Mouse (Mus musculus) thymus, postnatal 14 days (tissue): ENCODE results near the gene Serinc4.

ENCODE experiments used
- DNase-seq: peaks from one replicate; pipeline ENCODE4 v3.0.0; 2021

Serinc4 gene

DNA sequence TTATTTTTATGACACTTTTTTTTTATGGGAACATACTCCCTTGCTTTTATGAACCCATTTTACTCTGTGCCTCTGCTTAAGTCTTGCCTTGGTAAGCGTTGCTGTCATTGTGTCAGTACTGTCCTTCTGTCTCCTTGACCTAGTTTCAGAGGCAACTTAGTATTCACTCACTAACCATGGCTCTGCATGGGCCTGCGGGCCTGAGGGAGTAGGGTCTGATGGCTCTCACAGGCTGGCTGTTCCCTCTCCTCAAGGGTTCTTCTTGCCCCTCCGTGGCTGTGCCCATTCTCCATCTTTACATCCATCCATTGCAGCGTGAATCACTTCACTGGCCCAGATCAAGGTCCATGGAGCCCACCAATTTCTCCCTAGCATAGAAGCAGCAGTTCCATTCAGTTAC lies 10.1 kb downstream of the Serinc4 start:
- DNase-seq = no peak

DNA sequence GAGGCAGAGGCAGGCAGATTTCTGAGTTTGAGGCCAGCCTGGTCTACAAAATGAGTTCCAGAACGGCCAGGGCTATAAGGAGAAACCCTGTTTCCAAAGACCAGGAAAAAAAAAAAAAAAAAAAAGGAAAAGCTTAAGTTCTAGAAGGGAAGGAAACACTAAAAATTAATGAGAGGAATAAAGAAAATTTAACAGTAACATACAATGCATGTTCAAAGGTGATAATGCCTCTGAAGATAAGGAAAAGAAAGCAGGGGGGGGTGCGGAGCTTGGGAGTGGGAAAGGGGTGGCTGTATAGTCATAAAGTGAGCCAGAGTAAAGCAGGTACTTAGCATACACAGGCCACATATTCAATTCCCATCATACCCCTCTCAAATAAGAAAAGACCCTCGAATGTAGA lies 11.5 kb downstream of the Serinc4 start:
- DNase-seq = no peak

DNA sequence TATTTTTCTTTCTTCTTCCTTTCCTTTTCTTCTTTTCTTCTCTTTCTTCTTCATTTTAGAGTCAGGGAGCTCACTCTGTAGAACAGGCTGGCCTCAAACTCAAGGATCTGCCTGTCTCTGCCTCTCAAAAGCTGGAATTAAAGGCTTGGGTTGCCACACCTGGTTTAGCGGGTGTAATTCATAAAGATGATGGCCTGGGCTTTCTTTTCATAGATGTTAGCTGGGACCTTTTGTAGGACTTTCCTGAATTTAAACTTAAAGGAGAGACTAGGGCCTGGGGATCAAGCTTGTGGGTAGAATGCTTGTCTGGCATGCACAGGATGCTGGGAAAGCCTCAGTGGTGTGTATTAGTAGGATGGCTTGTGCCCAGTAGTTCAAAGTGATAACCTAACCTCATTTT lies 12.4 kb downstream of the Serinc4 start, which contains the start of gene Ell3:
Ell3 (minus strand) TSS at position 101 of the 400 bp plus-strand sequence.
- no peak for DNase-seq

DNA sequence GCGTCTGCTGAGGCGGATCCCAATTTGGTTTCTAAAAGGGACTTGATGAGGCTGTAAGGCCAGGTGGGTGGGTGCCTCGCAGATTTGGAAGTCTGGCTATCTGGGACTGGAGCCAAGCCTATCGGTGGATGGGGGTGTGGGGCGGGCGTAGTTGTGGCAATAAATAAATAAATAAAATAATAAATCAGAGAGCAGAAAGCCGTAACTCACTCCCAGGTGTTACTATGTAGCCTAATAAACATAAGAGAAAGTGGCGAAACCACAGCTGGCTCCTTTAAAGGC lies 13.6 kb downstream of the Serinc4 start:
- no peak for DNase-seq

DNA sequence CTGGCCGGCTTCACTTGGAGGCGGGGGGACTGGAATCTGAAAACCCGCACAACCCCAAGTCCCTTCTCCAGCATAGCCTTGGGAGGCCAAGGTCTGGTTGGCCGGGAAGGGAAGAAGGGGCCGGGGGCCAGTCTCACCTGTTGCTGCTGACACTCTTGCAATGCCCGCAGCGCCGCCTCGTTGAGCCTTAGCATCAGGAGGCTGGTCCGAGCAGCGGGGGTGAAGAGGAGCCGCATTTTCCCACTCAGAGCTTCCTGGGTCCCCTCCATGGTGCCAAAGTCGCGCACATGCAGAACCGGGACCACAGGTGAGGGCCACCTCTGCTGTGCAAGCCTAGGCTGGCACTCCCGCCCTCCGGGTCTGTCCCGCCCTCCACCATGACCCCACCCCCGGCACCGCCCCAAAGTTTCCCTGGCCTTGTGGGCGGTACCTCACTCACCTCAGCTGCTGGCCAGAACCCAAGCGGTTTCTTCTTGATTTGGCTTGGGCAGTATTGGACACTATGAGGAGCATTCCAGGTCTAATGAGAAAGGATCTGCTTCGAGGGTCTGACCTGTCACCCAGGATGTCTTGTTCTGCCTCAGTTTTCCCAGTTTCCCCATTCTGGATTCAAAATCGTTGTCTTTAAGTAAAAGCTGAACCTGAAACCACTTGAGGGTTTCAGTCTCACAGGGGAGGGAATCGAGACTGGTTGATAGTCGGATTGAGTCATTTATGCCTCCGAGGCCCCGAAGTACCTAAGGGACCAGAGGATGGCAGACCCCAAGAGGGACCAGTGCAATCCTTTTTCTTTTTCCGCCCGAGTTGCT lies 14.1 kb downstream of the Serinc4 start:
- peak; percentile 66 for DNase-seq

DNA sequence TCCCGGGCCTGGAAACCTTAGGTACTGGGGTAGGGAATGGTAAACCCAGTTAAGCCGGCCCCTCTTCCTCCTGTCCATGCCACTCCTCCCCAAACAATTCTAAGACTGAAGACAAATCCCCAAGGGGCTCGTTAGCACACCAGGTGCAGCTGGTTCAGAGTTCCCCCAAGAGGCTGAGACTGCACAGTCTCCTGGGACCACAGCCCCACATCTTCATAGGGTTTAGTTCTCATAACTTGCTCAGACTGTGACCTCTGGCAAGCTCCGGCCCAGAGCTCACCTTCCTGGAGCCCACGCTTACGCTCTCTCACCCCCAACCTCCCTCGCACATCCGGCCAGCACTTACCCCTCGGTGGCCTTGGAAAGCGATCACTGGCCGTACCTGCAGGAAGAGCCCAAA lies 14.8 kb downstream of the Serinc4 start:
- peak; percentile 7 for DNase-seq

DNA sequence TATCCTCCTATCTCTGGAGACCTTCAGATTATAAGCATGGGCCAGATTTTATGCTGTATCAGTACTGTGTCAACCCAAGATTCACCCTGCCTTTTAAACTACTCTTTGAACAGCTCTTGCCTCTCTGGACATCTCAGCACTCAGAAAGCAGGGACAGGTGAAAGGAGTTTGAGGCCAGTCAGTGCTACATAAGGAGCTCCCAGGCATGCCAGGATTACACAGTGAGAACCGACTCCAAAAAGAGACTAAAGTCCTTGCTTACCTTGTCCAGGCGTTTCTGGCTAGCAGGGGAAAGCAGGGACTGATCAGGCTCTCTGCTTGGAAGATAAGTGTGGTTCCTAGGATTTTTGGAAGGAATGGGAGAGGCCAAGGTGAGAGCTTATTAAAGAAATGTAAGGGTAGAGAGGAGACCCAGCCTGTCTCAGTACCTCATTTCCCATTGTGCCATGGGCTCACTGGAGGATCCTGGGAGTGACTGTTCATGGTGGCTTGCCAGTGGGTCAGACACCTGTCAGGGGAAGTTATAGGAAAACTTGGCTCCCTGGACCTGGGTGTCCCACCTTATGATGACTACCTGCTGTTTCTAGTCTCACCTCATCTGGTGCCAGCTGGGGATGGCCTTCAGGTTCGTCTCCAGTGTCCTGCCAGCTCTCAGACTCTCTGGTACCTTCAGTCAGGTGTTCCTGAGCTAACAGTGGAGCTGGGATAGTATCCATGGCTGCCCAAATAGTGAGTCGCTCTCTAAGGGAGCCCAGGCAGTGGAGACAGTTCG lies 15.6 kb downstream of the Serinc4 start:
- no peak for DNase-seq

DNA sequence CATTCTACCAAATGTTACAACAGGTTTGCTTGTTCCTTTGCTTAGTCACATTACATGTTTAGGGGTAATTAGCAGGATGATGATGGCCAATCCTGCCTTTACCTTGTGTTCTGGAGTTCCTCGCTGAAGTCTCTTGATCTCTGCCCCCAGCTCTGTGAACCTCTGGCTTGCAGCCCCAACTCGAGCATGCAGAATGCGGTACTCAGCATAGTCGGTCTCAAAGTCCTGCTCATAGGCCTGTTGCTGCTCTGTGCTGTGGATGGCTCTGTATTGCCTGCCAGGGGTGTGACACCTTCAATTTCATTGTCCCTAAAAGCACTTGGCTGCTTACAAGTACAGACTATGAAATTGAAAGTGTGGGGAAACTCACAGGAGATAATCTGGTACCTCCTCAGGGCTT lies 16.8 kb downstream of the Serinc4 start:
- no peak for DNase-seq

DNA sequence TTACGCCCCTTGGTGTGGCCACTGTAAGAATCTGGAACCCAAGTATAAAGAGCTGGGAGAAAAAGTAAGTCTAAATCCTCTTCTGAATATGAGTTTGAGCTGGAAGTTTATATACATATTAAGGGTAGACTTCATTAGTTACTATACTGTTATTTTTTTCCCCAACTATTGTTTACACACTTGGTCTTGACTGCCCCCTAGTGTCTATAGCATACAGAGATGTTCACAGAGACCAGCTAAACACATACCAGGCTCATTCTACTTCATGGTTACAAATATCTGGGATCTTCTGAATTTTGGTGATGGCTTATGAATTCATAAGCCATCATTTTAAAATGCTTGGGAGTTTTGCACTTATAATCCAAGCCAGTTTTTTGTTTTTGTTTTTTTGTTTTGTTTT lies 21.7 kb downstream of the Serinc4 start:
- DNase-seq = peak; percentile 41

DNA sequence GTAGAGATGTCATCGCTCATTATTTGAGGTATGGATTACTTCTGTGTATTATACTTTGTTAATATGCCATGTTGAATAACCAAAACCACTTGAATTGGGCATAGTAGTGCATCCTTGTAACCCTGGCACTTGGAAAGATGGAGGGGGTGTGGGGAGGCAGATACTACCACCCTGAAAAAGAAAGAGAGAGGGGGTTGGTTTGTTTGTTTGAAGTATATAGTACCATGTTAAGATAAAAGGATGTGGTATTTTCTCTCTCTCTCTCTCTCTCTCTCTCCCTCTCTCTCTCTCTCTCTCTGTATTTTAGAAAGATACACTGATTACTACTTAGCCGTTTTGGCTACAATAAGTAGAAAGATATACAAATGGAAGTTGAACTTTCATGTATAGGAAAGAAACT lies 30.7 kb downstream of the Serinc4 start:
- no peak for DNase-seq

DNA sequence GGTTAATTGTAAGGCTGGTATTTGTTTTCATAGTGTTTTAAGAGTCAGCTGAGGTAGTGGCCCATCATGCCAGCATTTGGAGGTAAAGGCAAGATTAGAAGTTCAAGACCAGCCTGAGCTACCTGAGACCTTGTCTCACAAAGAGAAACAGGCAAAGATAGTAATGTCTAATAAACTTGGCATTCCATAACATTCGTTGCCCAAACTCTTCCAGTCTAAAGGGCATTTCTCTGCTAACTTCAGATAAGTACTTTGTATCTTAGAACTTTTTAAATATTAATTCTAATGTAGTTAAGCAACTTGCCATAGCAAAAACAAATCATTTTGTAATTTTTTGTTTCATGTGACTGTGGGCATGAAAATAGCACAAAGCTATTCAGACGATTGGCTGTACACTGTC lies 33.4 kb downstream of the Serinc4 start:
- no peak for DNase-seq

DNA sequence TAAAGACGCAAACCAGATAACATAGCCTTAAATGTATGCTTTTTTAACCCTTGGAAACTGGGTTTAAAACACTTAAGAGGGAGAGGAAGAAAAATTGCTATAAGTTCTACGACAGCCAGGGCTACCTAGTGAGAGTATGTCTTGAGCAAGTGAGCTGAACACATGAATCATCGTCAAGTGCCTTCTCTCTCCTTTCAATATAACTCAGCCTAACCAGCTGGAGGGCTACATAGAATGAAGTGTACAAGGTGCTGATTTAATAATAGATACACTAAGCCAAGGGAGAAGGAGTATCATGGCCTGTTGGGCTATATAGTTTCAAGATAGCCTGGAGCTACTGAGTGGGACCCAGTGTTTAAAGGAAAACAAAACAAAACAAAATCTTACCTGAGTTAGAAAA lies 38.1 kb downstream of the Serinc4 start:
- no peak for DNase-seq

DNA sequence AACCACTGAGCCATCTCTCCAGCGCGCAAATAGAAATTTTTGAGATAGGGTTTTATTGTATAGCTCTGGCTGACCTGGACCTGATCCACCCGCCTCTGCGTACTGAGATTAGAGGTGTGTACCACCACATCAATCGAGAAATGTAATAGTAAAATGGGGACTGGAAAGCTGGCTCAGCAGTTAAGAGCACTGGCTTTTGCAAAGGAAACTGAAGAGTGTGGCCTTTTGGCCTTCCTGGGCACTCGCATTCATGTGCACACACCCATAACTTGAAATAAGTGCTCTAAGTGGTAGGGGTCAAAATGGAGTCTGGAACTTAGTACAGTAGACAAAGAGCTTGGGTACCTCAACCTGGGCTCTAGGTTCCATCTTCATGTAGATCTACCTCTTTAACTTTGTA lies 40.2 kb downstream of the Serinc4 start:
- DNase-seq = no peak

DNA sequence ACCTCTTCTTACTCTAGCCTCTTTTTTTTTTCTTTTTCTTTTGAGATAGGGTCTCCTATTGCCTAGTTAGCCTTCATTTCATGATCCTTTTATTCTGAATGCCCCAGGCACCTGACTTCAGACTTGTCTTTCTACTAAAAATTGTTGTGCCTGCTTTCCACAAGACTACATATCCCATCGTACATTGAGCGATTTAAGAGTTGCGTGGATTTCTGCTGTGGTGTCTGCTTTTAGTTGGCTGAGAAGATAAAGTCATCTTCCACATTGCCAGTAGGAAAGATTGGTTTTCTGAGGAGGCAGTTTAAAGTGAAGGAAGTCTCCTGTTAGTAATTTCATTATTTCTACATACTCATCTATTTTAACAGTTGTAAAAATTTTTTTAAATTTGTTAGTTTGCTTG lies 41.0 kb downstream of the Serinc4 start:
- DNase-seq = no peak

DNA sequence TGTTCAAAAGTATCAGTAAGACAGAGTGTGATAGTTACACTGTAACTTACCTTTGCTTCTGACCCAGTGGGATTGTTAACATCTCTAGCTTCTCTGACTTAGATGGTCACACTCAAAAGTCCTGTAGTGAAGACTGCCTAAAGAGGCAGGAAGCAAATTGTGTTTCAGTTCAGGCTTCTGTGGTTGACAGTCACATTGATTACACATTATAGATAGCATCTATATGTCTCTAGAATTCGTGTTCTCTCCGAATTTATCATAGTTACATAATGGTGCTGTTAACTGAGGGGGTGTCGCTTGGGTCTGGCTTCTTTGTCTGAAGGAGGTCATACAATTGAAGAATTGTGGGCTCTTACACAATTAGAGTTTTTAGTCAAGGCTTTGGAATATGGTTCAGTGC lies 41.5 kb downstream of the Serinc4 start:
- no peak for DNase-seq

DNA sequence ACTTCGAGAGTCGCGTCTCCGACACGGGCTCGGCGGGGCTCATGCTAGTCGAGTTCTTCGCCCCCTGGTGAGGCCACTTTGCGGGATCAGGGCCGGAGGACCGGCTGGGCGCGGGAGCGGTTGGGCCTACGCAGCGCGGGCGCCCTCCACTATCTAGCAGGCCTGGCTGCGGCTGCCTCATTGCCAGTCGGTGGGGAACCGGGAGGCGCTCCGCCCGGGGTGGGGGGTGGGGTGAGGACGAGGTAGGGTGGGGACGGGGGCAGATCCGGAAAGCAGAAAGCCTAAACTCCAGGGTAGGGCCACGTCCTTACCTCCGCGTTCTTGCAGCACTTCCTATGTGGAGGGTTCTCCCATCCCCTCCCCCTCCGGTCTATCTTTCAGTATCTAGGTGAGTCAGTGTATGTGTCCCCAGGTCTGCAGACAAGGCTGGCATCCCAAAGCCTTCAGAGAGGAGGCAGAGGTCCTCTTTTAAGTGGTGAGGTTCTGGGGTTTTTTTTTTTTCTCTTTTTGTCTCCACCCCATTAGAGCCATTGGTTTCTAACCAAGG lies 42.4 kb downstream of the Serinc4 start:
- peak; percentile 70 for DNase-seq

DNA sequence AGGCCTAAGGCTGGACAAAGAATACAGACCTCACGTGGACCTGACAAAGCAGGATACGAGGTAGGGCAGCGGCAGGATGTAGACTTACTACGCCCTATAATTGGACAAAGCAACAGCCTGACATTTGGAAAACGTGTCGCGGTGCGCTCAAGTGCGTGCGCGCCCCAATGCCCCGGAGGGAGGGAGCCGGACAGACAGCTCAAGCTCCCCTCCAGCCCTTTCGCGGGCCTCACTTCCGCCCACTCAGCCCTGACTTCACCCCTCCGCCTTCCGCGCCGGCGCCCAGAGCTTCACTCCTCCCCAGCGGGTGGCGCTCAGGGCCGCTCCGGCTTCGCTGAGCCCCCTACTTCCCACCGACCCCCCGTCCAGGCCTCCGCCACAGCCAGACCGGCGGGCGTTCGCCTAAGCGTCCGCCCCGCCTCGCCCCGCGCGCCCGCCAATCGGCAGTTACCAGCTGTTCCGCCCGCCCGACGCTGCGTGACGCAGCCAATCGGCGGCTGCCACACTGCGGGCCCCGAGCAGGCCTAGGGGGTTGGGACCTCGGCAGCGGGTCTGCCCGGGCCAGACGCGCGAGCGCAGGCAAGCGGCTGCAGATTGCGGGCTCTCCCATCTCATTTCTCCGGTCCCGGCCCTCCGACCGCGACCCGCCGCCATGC lies 43.1 kb downstream of the Serinc4 start, which contains the start of the genes Pdia3 and Catsper2:
Pdia3 (plus strand) TSS at position 389 of the 656 bp plus-strand sequence.
Catsper2 (minus strand) TSS at position 406 of the 656 bp plus-strand sequence.
- peak; percentile 97 for DNase-seq

DNA sequence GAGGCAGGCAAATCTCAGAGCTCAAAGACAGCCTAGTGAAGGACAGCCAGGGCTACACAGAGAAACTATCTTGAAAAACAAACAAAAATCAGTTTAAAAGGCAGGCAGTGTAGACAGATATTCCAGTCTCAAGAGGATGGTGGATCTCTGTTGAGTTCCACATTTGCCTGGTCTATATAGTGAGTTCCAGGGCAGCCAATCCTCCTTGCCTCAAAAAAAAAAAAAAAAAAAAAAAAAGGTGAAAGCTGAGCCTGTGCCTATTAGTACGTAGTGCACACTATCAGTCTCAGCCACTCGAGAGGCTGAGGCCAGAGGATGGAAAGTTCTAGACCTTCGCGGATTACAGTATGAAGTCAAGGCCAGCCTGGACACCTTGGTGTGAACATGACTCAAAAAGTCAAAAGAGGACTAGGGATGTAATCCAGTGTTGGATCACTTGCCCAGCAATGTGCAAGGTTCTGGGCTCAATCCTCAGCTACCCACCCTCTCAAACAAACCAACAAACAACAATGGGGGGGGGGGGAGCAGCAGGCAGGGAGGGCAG lies 43.7 kb downstream of the Serinc4 start:
- DNase-seq = no peak

DNA sequence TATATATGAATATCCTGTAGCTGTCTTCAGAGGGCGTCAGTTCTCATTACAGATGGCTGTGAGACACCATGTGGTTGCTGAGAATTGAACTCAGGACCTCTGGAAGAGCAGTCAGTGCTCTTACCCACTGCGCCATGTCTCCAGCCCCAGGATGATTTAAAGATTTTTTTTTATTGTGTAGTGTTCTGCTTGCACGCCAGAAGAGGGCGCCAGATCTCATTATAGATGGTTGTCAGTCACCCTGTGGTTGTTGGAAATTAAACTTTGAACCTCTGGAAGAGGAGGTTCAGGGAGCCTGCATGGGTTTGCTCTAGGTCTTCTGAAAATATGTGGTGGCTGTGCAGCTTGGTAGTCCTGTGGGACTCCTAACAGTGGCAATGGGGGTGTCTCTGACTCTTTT lies 48.4 kb downstream of the Serinc4 start:
- peak; percentile 68 for DNase-seq

DNA sequence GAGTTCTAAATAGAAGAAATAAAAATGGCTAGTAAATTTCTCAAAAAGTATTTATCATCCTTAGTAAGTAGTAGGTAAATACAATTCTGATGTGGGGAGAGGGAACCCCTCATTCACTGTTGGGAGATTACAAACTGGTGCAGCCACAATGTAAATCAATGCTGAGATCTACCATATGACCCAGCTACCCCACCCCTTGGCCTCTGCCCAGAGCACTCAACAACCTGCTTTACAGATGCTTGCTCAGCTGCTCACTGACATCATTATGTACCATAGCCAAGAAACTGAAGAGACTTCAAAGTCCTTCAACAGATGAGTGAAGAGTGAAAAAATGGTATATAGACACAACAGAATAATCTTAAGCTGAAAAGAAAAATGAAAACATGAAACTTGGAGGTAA lies 53.3 kb downstream of the Serinc4 start:
- DNase-seq = no peak

DNA sequence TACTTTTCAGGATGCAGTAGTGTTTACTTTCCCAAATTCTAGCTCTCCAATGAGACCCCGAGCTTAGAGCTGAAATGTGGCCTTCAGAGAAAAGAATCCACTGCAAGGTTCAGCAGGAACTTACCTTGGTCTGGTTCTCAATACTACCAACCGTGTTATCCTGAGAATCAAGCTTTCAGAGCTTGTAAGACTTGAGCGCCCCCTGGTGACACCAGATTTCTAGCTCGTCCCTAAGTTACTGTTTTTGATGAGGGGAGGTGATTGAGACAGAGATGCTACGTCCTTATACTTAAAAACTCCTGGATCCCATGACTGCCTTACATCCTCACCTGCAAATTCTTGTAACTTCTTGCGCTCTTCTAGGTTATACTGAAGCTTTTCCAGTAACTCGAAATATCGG lies 60.0 kb downstream of the Serinc4 start:
- DNase-seq = peak; percentile 82
